Mouse (Mus musculus): ENCODE results near the gene Fam57b. TPM values are rescaled to one million over a fixed set of nuclear protein-coding genes. Genes with fewer than 3 reads are reported as not detected.
A peak's percentile ranks its signal among the peaks of the same experiment; 100 is the strongest.
"Not testable (repeated sequence)": the region's sequence is repeated elsewhere in the genome, so short reads cannot be mapped to it uniquely, and the experiment has no call there.

Gene Fam57b
- total RNA-seq, 2 experiments from 2014 or later, result 133 to 147 TPM

DNA sequence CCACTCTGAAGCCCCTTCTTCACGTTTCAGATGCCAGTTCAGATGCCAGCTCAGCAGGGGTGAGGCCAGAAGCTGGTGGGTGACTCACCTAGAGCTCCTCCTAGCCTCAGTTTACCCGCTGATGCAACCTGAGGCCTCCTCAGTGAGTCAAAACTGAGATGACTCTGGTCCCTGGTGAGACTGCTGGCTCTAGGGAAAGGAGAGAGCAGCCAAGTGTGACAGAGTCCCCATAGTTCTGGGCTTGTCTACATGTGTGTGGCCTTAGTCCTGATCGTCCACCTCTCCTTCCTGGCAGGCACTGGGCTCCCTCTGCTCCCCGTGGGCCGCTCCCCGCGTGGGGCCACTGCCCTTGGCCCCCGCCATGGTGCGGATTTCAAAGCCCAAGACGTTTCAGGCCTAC lies 20.0 kb upstream of the Fam57b start:
- no peak for DNase-seq (ENCODE audit: low spot score in 2 of 2)

GRCm38 (mm10) chr7:126778147-126778546 lies 19.3 kb upstream of the Fam57b start:
- no peak for DNase-seq (ENCODE audit: low spot score in 2 of 2)

DNA sequence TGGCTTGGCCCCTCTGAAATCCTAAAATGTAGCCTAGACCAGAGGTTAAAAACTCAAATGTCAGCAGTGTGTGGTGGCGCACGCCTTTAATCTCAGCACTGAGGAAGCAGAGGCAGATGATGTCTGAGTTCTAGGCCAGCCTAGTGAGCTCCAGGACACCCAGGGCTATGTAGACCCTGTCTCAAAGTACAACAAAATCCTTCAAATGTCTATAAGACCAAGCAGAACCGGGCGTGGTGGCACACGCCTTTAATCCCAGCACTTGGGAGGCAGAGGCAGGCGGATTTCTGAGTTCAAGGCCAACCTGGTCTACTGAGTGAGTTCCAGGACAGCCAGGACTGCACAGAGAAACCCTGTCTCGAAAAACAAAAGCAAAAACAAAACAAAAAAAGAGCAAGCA lies 18.4 kb upstream of the Fam57b start:
- not testable (repeated sequence) for DNase-seq (ENCODE audit: low spot score in 2 of 2)

GRCm38 (mm10) chr7:126779983-126780970 lies 17.2 kb upstream of the Fam57b start:
- DNase-seq (ENCODE audit: low spot score in 2 of 2), result peak; percentile 88 to 92

GRCm38 (mm10) chr7:126780971-126781635 lies 16.4 kb upstream of the Fam57b start, which contains the start of gene Tbx6:
TSS of gene Tbx6 (plus strand) at chr7:126781483.
- no peak for DNase-seq (ENCODE audit: low spot score in 2 of 2)

DNA sequence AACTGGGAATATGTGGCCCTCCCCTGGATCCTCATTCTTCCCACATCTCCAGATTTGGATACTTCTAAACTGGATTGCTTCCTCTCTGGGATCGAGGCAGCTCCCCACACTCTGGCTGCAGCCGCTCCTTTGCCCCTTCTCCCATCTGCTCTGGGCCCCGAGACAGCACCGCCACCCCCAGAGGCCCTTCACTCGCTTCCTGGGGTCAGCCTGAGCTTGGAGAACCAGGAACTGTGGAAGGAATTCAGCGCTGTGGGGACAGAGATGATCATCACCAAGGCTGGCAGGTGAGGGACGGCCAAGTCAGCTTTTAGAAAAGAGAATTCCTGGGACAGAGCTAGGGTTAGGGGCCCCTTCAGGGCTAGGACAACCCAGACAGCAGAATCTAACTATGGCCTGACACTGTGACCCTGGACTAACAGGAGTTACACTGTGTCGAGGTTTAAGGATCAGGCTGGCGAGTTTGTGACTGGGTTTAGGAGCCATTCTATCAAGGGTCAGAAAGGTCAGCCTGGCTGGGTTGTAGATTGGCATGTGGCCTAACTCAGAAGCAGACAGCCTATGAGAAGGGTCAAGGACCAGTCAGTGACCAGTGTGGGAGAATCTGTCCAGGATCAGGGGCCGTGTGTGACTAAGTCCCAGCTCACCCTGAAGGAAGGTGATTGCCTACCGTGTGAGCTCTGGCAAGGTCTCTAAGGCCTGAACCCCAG lies 15.7 kb upstream of the Fam57b start:
- no peak for DNase-seq (ENCODE audit: low spot score in 2 of 2)

GRCm38 (mm10) chr7:126782693-126783092 lies 14.8 kb upstream of the Fam57b start:
- DNase-seq (ENCODE audit: low spot score in 2 of 2), result no peak

GRCm38 (mm10) chr7:126784469-126784868 lies 13.0 kb upstream of the Fam57b start:
- no peak for DNase-seq (ENCODE audit: low spot score in 2 of 2)

DNA sequence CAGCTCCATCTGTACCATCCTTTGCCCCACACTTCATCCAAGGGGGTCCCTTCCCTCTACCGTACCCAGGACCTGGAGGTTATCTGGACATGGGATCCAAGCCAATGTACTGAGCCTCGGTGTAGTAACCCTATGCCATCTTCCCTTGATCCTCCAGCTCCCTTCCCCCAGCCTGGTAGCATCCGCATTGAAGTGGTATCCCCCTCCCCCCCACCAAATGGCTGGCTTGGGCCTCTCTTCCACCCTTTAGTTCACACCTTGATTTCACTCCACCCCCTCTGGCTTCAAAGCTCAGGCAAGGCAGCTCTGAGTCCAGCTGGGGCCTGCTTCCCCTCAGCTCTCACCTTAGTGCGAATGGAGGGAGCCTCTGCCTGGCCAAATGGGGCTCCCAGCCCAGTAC lies 12.4 kb upstream of the Fam57b start:
- no peak for DNase-seq (ENCODE audit: low spot score in 2 of 2)

GRCm38 (mm10) chr7:126786142-126786541 lies 11.3 kb upstream of the Fam57b start:
- no peak for DNase-seq (ENCODE audit: low spot score in 2 of 2)

GRCm38 (mm10) chr7:126789141-126789540 lies 8.3 kb upstream of the Fam57b start:
- no peak for DNase-seq (ENCODE audit: low spot score in 2 of 2)

- peak; percentile 96 for DNase-seq (ENCODE audit: low spot score in 2 of 2)
These were observed 5.4 kb upstream of the Fam57b start, which contains the start of gene Ppp4c for GRCm38 (mm10) chr7:126791851-126792720. TSS of gene Ppp4c (minus strand) at chr7:126792496.

GRCm38 (mm10) chr7:126792721-126793443 lies 4.6 kb upstream of the Fam57b start:
- no peak for DNase-seq (ENCODE audit: low spot score in 2 of 2)

GRCm38 (mm10) chr7:126793456-126794270 lies 3.8 kb upstream of the Fam57b start:
- DNase-seq (ENCODE audit: low spot score in 2 of 2), result no peak

DNA sequence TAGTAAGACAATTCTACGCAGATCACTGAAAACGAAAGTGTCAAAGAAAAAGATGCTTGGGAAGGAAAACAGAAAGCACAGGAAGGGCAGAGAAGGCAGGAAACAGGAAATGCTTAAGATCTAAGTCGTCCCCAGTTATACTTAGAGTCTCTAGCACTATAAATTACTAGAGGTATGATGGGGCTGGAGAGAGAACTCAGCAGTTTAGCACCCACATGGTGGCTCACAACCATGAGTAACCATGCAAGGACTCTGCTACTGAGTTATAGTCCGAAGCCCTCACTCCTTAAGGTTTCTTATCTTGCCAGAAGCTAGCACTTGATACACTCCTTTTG lies 3.2 kb upstream of the Fam57b start:
- DNase-seq (ENCODE audit: low spot score in 2 of 2), result no peak

GRCm38 (mm10) chr7:126795387-126796317 lies 1.8 kb upstream of the Fam57b start:
- DNase-seq (ENCODE audit: low spot score in 2 of 2), result peak in 1 of 2 experiments; percentile 43

DNA sequence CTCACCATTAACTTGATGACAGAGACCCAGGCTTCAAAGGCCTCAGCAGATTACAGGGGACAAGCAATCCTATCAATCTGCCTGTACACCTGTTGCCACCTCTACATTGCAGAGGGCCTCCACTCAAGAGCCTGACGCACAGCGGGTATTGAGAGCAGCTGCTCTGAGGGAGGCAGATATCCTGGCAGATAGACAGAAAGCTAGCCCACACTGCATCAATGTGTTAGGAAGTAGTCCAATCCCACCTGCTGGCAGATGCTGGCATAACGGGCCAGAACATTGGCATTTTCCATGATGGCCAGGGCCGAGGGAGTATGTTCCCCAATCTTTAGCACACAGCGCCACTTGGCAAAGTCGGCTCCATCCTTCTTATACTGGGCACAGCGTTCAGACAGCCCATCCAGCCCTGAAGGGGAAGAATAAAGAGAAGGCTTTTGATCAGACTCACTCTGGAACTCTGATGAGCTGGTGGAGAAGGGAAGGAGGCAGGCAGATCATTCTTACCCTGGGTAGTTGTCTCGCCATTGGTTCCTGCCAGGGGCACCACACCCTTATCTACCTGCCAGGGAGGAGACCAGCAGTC lies 1.0 kb upstream of the Fam57b start:
- peak in 1 of 2 experiments; percentile 51 for DNase-seq (ENCODE audit: low spot score in 2 of 2)

Measured in layer of hippocampus, postnatal 10 days (tissue).